In the genomic region with DNA sequence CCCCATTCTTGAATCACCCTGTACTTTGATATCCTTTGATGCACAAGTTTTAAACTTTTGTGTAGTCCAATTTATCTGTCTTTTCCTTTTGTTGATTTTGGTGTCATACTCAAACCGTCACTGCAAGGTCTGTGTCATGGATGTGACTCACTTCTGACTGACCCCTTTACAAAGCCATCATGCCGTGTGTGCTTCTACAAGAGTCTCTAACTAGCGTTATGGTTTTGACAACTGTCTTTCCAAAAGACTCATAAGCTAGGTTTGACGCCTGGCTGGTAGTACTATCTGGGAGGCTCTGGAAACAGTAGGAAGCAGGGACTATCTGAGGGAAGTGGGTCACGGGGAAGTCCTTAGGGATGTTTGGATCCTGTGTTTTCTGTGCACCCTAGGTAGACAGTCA, we compare ENCODE assay signal across 19 mouse cellular contexts.
DNase-seq lines count a peak whose midpoint lies in the region; ATAC-seq and TF ChIP-seq lines count a peak whose summit lies in the region.
"Had no signal": no experiment of that assay in that cellular context is flagged by ENCODE, and none has a peak within 500 bp of the region (broad histone marks: within the 10 kb centered on the region; RNA-seq: fewer than 3 reads in every experiment).

No protein-coding gene starts in this region.

- DNase-seq in adrenal gland, adult 2 months: peak; percentile 55
- DNase-seq in adrenal gland, postnatal 10 days: no peak
- DNase-seq in layer of hippocampus, adult 2 months (ENCODE audit: low spot score in 2 of 2): no peak
- DNase-seq in layer of hippocampus, adult 9-11 months: no peak
- no peak for DNase-seq in stomach, postnatal 0 days (ENCODE audit: low spot score)
- no peak for DNase-seq in midbrain, embryonic 11.5 days (ENCODE audit: low spot score, missing footprints)
- DNase-seq: adrenal gland, adult 8-10 months; adrenal gland, postnatal 25 days; cerebellum, adult 11 months; cerebellum, adult 18-20 months; cerebellum, adult 8-10 months; cerebellum, adult 9-11 months; cerebellum, postnatal 14 days; cerebellum, postnatal 36 days; forebrain, postnatal 0 days had no signal

- H3K36me3 ChIP-seq in stomach, postnatal 0 days (ENCODE audit: control insufficient read depth, insufficient read depth, low read length): no peaks in the 10 kb centered on the region
- H3K36me3 ChIP-seq in midbrain, embryonic 11.5 days (ENCODE audit: control insufficient read depth, insufficient read depth, low read length): no peaks in the 10 kb centered on the region
- H3K36me3 ChIP-seq: forebrain, embryonic 15.5 days had no signal

- no peak overlapping the region for H3K4me2 ChIP-seq in stomach, postnatal 0 days (replicated peaks; ENCODE audit: low read depth)
- H3K4me2 ChIP-seq in midbrain, embryonic 11.5 days: no peak overlapping the region
- H3K4me2 ChIP-seq: embryonic facial prominence, embryonic 12.5 days; forebrain, embryonic 13.5 days; forebrain, embryonic 15.5 days had no signal

- no peak for ATAC-seq in stomach, postnatal 0 days (ENCODE audit: low FRiP score, low TSS enrichment)
- no peak for ATAC-seq in midbrain, embryonic 11.5 days (ENCODE audit: low FRiP score)
- ATAC-seq: forebrain, embryonic 13.5 days; forebrain, embryonic 15.5 days; forebrain, postnatal 0 days had no signal

- no peaks in the 10 kb centered on the region for H3K4me1 ChIP-seq in stomach, postnatal 0 days (replicated peaks; ENCODE audit: control insufficient read depth, insufficient read depth)
- no peaks in the 10 kb centered on the region for H3K4me1 ChIP-seq in midbrain, embryonic 11.5 days (ENCODE audit: control insufficient read depth, insufficient read depth, low read length)

- no peak for TF ChIP-seq CTCF in layer of hippocampus, adult 2 months (conservative IDR thresholded peaks at IDR 0.05)
- no peak for TF ChIP-seq CTCF in stomach, postnatal 0 days (IDR thresholded peaks at IDR 0.05; ENCODE audit: low read depth)

- peak overlapping the region; percentile 86 for H3K27ac ChIP-seq in layer of hippocampus, adult 2 months
- H3K27ac ChIP-seq in stomach, postnatal 0 days (replicated peaks): 0 out of 2 replicates have a peak overlapping the region, but pooled peaks have one; percentile 24
- H3K27ac ChIP-seq in midbrain, embryonic 11.5 days (ENCODE audit: low read depth, low read length): no peak overlapping the region
- H3K27ac ChIP-seq: embryonic facial prominence, embryonic 10.5 days; embryonic facial prominence, embryonic 12.5 days; forebrain, embryonic 13.5 days; forebrain, embryonic 15.5 days had no signal

- TF ChIP-seq EP300 in stomach, postnatal 0 days (optimal IDR thresholded peaks at IDR 0.05): no peak

- H3K9me3 ChIP-seq in stomach, postnatal 0 days (ENCODE audit: control insufficient read depth, low read length): no peaks in the 10 kb centered on the region
- H3K9me3 ChIP-seq in midbrain, embryonic 11.5 days (ENCODE audit: control insufficient read depth, low read length): no peaks in the 10 kb centered on the region
- H3K9me3 ChIP-seq: embryonic facial prominence, embryonic 10.5 days; embryonic facial prominence, embryonic 12.5 days; forebrain, embryonic 13.5 days; forebrain, embryonic 15.5 days had no signal

- no peak overlapping the region for H3K4me3 ChIP-seq in layer of hippocampus, adult 2 months
- H3K4me3 ChIP-seq in stomach, postnatal 0 days (ENCODE audit: low read depth, low read length): no peak overlapping the region
- no peak overlapping the region for H3K4me3 ChIP-seq in midbrain, embryonic 11.5 days (ENCODE audit: low read depth, low read length)
- H3K4me3 ChIP-seq: embryonic facial prominence, embryonic 10.5 days; embryonic facial prominence, embryonic 12.5 days; forebrain, embryonic 13.5 days; forebrain, embryonic 15.5 days had no signal

- no peak overlapping the region for H3K9ac ChIP-seq in stomach, postnatal 0 days (ENCODE audit: low read length)
- no peak overlapping the region for H3K9ac ChIP-seq in midbrain, embryonic 11.5 days (ENCODE audit: low read length)
- H3K9ac ChIP-seq: embryonic facial prominence, embryonic 12.5 days; forebrain, embryonic 13.5 days; forebrain, embryonic 15.5 days; forebrain, postnatal 0 days had no signal

- no peaks in the 10 kb centered on the region for H3K27me3 ChIP-seq in stomach, postnatal 0 days (ENCODE audit: control insufficient read depth, insufficient read depth, low read length)
- no peaks in the 10 kb centered on the region for H3K27me3 ChIP-seq in midbrain, embryonic 11.5 days (ENCODE audit: control insufficient read depth, insufficient read depth, low read length)
- H3K27me3 ChIP-seq: embryonic facial prominence, embryonic 12.5 days; forebrain, embryonic 13.5 days; forebrain, embryonic 15.5 days had no signal

- WGBS in stomach, postnatal 0 days: 79% methylated on average over 5 of the region's 5 CpGs
- 93% methylated on average over 5 of the region's 5 CpGs for WGBS in midbrain, embryonic 11.5 days
